Mouse (Mus musculus): ENCODE results near the gene Gatad2b.
"Not testable (repeated sequence)": the region's sequence is repeated elsewhere in the genome, so short reads cannot be mapped to it uniquely, and the experiment has no call there.

- not testable (repeated sequence) for TF ChIP-seq CTCF (conservative IDR thresholded peaks at IDR 0.05; ENCODE audit: low read length); POU5F1 (IDR thresholded peaks at IDR 0.05; ENCODE audit: borderline replicate concordance, low read length); NANOG (IDR thresholded peaks at IDR 0.05; ENCODE audit: borderline replicate concordance, low read length)
Observed at GRCm38 (mm10) chr3:90251731-90252226, 41.2 kb upstream of the Gatad2b start.
